Mouse (Mus musculus): ENCODE data around the gene Plekha8. TPM values are rescaled to one million over a fixed set of nuclear protein-coding genes. Genes with fewer than 3 reads are reported as not detected.

The Plekha8 gene
- 0.70 and 1.1 TPM in 2 replicates for polyA plus RNA-seq (2012; ENCODE audit: low replicate concordance)

DNA sequence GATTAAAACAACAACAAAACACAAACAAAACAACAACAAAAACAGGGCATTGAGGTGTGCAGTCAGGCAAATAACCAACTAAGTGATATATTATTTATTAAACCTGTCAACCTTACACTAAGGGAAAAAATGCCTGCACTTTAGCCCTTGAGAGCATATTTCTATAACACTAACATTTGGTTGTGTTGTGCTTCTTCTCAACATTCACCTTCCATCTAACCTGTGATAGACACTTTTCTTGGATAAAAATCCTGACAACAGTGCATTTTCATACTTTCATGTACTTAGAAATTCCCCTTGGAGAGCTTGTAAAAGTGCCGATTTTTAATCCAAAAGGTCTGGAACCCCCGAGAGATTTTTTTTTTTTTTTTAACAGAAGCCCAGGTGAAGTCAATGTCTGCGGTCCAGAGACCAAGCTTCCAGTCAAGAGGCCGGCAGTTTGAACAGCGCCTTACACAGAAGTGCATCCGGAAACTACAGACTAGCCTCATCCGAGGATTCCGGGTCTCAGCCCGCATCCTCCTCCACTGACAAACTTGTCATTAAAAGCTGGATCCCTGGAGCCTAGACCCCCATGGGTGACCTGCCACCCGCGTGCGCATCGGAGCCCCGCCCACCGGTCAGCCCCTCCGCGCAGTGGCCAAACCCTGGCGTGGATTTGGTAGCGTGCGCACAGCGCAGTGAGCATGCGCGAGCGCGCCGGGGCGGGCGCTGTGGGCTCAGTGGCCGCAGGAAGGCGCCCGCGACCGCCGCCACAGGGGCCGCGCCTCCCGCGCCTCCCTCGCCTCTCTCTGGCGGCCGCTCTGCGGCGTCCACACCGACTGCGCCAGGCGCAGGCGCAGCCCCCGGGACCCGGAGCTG is at the start of gene Plekha8:
Plekha8 (plus strand) TSS at position 643 of the 861 bp plus-strand sequence.

DNA sequence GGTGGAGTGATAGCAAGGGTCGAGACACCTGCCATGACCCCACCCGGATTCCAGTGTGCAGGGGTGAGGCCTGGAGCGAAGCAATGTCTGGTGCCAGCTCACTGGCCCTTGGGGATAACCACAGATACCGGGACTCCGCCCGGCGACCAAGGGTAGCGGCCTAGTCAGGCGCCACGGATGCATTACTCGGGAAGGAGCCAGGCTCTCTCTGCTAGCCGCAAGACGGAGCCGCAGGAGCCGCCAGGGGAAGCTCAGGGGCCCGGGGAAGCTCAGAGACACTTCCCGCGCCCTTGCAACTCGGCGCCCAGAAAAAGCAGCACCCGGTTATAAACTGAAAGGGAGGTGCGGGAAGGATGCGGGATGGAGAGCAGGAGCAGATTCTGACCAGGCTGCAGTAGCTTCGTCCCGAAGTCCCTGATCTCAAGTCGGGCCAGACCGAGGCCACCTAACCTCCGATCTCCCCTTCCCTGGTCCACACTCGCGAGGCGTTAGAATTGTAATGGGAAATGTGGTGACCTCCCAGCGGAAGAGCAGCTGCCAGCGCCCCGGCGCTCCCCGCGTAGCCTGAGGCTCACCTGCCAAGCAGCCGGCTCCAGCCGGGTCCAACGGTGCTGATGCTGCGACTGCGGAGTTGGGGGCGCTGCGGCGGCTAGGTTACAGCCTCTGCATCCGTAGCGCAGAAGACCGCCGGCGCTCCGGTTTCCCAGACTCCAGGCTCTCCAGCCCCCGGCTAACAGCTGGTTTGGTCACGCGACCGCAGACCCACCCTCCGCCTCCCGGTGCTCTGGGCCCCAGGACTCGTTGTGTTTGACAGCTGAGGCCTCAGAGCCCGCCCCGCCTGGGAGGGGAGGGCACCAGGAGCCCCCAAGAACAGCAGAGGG is 29.0 kb upstream of the Plekha8 start, which contains the start of gene Scrn1:
Scrn1 (minus strand) TSS at position 825 of the 881 bp plus-strand sequence.

GRCm38 (mm10) chr6:54597208-54597607 is 2.3 kb downstream of the Plekha8 start, which contains the start of gene Fkbp14:
Gene Fkbp14, minus strand, starts transcription at chr6:54597308.

DNA sequence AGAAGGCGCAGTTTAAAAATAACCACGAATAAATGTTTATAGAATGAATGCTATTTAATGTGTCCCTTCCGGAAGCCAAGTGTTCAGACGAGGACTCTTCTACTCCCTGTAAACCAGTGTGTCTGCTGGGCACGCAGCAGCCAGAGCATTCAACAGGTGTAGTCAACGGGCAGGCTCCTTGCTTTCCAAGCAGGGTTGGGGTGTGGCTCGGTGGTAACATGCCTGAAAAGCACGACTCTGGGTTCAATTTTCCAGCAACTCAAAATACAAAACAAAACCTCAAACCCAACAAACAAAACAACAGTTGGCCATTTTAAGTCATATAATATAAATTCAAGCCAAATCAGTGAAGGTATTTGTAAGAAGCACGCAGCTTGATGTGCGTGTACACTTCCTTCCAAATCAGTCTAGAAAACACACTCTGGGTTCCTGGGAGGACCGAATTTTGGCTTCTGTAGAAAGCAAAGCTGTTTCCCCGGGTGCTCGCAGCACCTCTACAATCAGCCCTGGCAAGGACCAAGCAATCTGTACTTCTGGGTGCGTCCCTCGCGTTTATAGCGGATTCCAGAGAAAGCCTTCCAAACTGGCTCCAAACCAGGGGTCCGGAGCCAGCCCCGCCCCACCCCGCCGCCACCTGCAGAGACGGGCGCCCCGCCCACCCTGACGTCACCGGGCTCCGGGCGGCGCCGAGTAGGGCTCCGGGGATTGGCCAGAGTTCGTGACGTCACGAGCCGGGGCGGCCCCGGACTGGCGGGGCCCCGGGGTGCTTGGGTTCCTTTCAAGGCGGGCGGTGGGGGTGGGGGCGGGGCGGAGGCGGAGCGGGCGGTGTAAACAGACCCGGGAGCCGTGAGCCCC is 86.2 kb downstream of the Plekha8 start, which contains the start of gene Mturn:
Mturn (plus strand) TSS at position 734 of the 855 bp plus-strand sequence.

Other genes starting within 250 kb of the Plekha8 start
- gene Wipf3, start 165.5 kb upstream of the Plekha8 start, polyA plus RNA-seq (2012; ENCODE audit: low replicate concordance) = 0.28 and 3.3 TPM in 2 replicates
- gene Scrn1, start 28.6 kb upstream of the Plekha8 start, polyA plus RNA-seq (2012; ENCODE audit: low replicate concordance) = 0.02 and 0.04 TPM in 2 replicates
- not detected in 2 replicates for gene Fkbp14, start 2.2 kb downstream of the Plekha8 start, polyA plus RNA-seq (2012; ENCODE audit: low replicate concordance)
- 5.5 and 7.7 TPM in 2 replicates for gene Mturn, start 86.5 kb downstream of the Plekha8 start, polyA plus RNA-seq (2012; ENCODE audit: low replicate concordance)
- gene Znrf2, start 221.8 kb downstream of the Plekha8 start, polyA plus RNA-seq (2012; ENCODE audit: low replicate concordance) = 30.3 and 172 TPM in 2 replicates

All from hematopoietic multipotent progenitor cell, adult 10-12 weeks (in vitro differentiated cells).